Mouse (Mus musculus) limb, embryonic 12.5 days (tissue): ENCODE results near the gene Mst1r. TPM values are rescaled to one million over a fixed set of nuclear protein-coding genes. Genes with fewer than 3 reads are reported as not detected.

Experiments
- ATAC-seq: fragments of 200-750 bp; cut with Nextera tagmentation; 2 replicates; pipeline ENCODE4 v1.8.0; 2017; ENCODE audit warnings: low read depth, moderate TSS enrichment; ENCODE audit not compliant: insufficient number of reproducible peaks, insufficient read depth, low FRiP score, low TSS enrichment
- H3K27ac ChIP-seq: fragments of 300-500 bp; sonication (generic); 2 replicates; pipeline ENCODE4 v1.5.1; 2016; ENCODE audit warnings: mild to moderate bottlenecking, moderate library complexity
- H3K27me3 ChIP-seq: fragments of 300-500 bp; sonication (generic); 2 replicates; pipeline ENCODE4 v1.6.1; 2016; ENCODE audit warnings: mild to moderate bottlenecking, moderate library complexity
- H3K36me3 ChIP-seq: fragments of 300-500 bp; sonication (generic); 2 replicates; pipeline ENCODE4 v1.6.1; 2016; ENCODE audit warnings: mild to moderate bottlenecking, moderate library complexity
- H3K4me1 ChIP-seq: fragments of 300-500 bp; sonication (generic); replicated peaks from 2 replicates; pipeline ENCODE4 v1.6.1; 2016
- H3K4me2 ChIP-seq: fragments of 300-500 bp; sonication (generic); 2 replicates; pipeline ENCODE4 v1.6.1; 2016; ENCODE audit warnings: mild to moderate bottlenecking, moderate library complexity
- H3K4me3 ChIP-seq: fragments of 300-500 bp; sonication (generic); replicated peaks from 2 replicates; pipeline ENCODE4 v1.5.1; 2016; ENCODE audit warnings: mild to moderate bottlenecking
- H3K9ac ChIP-seq: fragments of 300-500 bp; sonication (generic); replicated peaks from 2 replicates; pipeline ENCODE4 v1.6.1; 2016; ENCODE audit warnings: mild to moderate bottlenecking, moderate library complexity
- H3K9me3 ChIP-seq: fragments of 300-500 bp; sonication (generic); 2 replicates; pipeline ENCODE4 v1.6.1; 2016; ENCODE audit warnings: mild to moderate bottlenecking, moderate library complexity
- WGBS: fragments of 180-500 bp; shearing (Covaris S2); methylation state at CpG from one replicate; pipeline ENCODE4 v1.1.7; 2016; 5-methylcytosine and 5-hydroxymethylcytosine counted together
- polyA plus RNA-seq: library from polyadenylated mRNA; unstranded; fragments of >200 nt; fragmentation: Nextera tagmentation; extraction: Ambion mirVana; gene quantifications from 2 replicates; pipeline ENCODE4 v1.2.1, GENCODE M21; 2016

Gene Mst1r
- 2.5 and 3.1 TPM in 2 replicates for polyA plus RNA-seq

- peak within 1 kb of the TSS; percentile 42 for H3K4me3 ChIP-seq
Observed at GRCm38 (mm10) chr9:107906252-107906966, at the start of gene Mst1r. Gene Mst1r, plus strand, starts transcription at chr9:107906873.

GRCm38 (mm10) chr9:107858343-107858742 is 48.3 kb upstream of the Mst1r start:
- H3K4me1 ChIP-seq: no peaks in the 10 kb centered on the region
- H3K9me3 ChIP-seq: no peaks in the 10 kb centered on the region
- H3K36me3 ChIP-seq: peaks cover 51% of the 10 kb centered on the region
- H3K9ac ChIP-seq: no peak overlapping the region
- WGBS: 98% methylated on average over 3 of the region's 3 CpGs
- no peak overlapping the region for H3K4me2 ChIP-seq
- ATAC-seq: no peak
- no peak overlapping the region for H3K4me3 ChIP-seq
- H3K27ac ChIP-seq: no peak overlapping the region
- H3K27me3 ChIP-seq: no peaks in the 10 kb centered on the region

More at GRCm38 (mm10) chr9:107906252-107906966, at the start of gene Mst1r:
- peak; percentile 65 for ATAC-seq
- H3K27ac ChIP-seq: peak within 1 kb of the TSS; percentile 66; the same call in 1 of the 2 replicates
- H3K9ac ChIP-seq: peak within 1 kb of the TSS; percentile 57
- no peaks in the 10 kb centered on the region; the same call in 1 of the 2 replicates for H3K36me3 ChIP-seq
- WGBS: 17% methylated on average over 19 of the region's 19 CpGs
- H3K27me3 ChIP-seq: peaks cover 26% of the 10 kb centered on the region
- peaks cover 44% of the 10 kb centered on the region for H3K4me1 ChIP-seq
- H3K9me3 ChIP-seq: no peaks in the 10 kb centered on the region
- H3K4me2 ChIP-seq: peak within 1 kb of the TSS; percentile 77

DNA sequence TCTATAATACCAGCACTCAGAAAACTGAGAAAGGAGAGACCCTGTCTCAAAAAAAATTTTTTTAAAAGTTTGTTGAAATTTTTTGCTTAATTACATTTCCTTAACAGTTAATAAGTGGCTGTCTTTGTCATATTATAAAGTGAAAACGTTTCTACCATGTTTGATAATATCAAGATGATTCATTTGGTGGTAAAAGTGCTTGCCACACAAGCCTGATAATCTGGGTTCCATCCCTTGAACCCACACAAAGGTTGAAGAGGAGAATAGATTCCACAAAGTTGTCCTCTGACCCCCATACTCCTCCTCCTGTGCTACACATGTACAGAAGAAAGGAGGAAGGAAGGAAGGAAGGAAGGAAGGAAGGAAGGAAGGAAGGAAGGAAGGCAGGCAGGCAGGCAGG is 42.2 kb upstream of the Mst1r start:
- 82% methylated on average over 1 of the region's 1 CpGs for WGBS
- peaks cover 35% of the 10 kb centered on the region for H3K36me3 ChIP-seq

GRCm38 (mm10) chr9:107866081-107866480 is 40.6 kb upstream of the Mst1r start:
- Histone ChIP-seq H3K27ac (no peak overlapping the region), H3K4me2 (no peak overlapping the region), H3K4me3 (no peak overlapping the region), H3K27me3 (no peaks in the 10 kb centered on the region), H3K9me3 (no peaks in the 10 kb centered on the region), H3K36me3 (peaks cover 39% of the 10 kb centered on the region), H3K4me1 (peaks cover under 1% of the 10 kb centered on the region), H3K9ac (no peak overlapping the region)
- WGBS: 98% methylated on average over 2 of the region's 2 CpGs
- no peak for ATAC-seq

More for the DNA sequence above, 42.2 kb upstream of the Mst1r start:
- Histone ChIP-seq H3K9ac (no peak overlapping the region), H3K4me1 (no peaks in the 10 kb centered on the region), H3K27me3 (no peaks in the 10 kb centered on the region), H3K27ac (no peak overlapping the region), H3K9me3 (no peaks in the 10 kb centered on the region), H3K4me2 (no peak overlapping the region), H3K4me3 (no peak overlapping the region)
- ATAC-seq: no peak

DNA sequence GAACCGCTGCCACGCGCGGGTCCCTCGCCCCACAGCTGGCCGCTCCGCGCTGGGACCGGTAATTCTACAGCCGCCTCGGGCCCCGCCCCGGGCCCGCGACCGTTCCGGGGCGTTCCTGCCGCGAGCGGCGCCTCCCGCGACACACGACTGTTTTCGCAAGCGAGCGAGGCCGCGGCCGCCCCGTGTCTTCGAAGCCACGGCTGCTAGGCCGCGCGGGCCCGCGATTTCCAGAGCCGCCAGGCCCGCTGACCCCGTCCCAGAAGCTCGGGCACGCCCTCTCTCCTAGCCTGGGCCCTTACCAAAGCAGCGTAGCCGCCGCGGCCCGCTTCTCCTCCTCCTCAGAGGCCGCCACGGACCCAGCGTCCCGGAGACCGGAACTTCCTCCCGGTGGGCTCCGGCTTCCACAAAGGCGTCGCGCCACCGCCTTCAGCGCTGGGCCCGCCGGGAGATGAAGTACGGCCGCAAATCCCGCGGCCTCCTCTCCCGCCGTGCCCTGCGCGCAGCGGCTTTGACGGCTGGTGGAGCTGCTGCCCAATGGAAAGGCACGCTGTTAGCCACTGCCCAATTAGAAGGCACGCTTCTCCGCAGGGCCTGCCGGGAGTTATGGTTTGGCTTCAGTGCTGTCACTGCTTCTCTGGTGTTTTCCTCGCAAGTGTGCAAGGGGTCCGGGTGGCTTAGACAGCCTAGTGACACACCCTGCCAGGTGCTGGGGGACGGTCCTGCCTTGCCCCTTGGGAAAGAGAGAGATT is 34.1 kb upstream of the Mst1r start:
- H3K4me3 ChIP-seq: peak overlapping the region; percentile 84
- no peaks in the 10 kb centered on the region for H3K27me3 ChIP-seq
- peak overlapping the region; percentile 78 for H3K4me2 ChIP-seq
- H3K9me3 ChIP-seq: no peaks in the 10 kb centered on the region
- peak overlapping the region; percentile 97 for H3K27ac ChIP-seq
- WGBS: under 1% methylated on average over 80 of the region's 80 CpGs
- peak; percentile 99 for ATAC-seq
- peak overlapping the region; percentile 94 for H3K9ac ChIP-seq
- H3K4me1 ChIP-seq: peaks cover 13% of the 10 kb centered on the region
- peaks cover 15% of the 10 kb centered on the region; the same call in 1 of the 2 replicates for H3K36me3 ChIP-seq

GRCm38 (mm10) chr9:107873137-107873536 is 33.5 kb upstream of the Mst1r start, which contains the start of gene Rbm6:
Gene Rbm6, minus strand, starts transcription at chr9:107873237.
- Histone ChIP-seq H3K9ac (peak within 1 kb of the TSS; percentile 94), H3K27me3 (no peaks in the 10 kb centered on the region), H3K36me3 (peaks cover 12% of the 10 kb centered on the region; the same call in 1 of the 2 replicates), H3K4me2 (peak within 1 kb of the TSS; percentile 78), H3K4me1 (peaks cover 13% of the 10 kb centered on the region), H3K9me3 (no peaks in the 10 kb centered on the region), H3K27ac (peak within 1 kb of the TSS; percentile 97), H3K4me3 (peak within 1 kb of the TSS; percentile 84)
- 9% methylated on average over 14 of the region's 14 CpGs for WGBS
- no peak for ATAC-seq

DNA sequence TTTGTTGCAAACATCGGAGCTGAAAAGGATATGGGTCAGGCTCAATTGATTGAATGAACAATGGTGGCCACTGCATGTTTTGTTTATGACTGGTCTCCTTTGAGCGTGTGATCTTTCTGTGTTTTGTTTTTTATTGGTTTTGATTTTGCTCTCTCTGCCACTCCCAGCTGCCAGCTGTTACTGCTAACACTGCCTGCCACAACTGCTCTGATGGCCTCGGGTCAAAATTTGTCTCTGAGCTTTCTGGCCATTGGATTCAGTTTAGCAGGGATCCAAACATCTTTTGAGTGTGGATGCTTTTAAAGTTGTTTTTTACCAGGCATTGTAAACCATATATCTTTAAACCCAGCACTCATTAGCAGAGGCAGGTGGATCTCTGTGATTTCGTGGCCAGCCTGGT is 26.3 kb upstream of the Mst1r start:
- Histone ChIP-seq H3K36me3 (no peaks in the 10 kb centered on the region), H3K4me3 (no peak overlapping the region), H3K4me2 (no peak overlapping the region), H3K27me3 (peaks cover 5% of the 10 kb centered on the region; the same call in 1 of the 2 replicates), H3K27ac (no peak overlapping the region), H3K9me3 (no peaks in the 10 kb centered on the region), H3K4me1 (no peaks in the 10 kb centered on the region), H3K9ac (no peak overlapping the region)
- ATAC-seq: no peak
- 63% methylated on average over 4 of the region's 4 CpGs for WGBS

- under 1% methylated on average over 28 of the region's 28 CpGs for WGBS
- peak; percentile 96 for ATAC-seq
- Histone ChIP-seq H3K4me1 (peaks cover 8% of the 10 kb centered on the region), H3K27ac (peak within 1 kb of the TSS; percentile 47), H3K4me2 (peak within 1 kb of the TSS; percentile 85), H3K4me3 (peak within 1 kb of the TSS; percentile 79), H3K9me3 (no peaks in the 10 kb centered on the region), H3K36me3 (no peaks in the 10 kb centered on the region), H3K27me3 (peaks cover 12% of the 10 kb centered on the region), H3K9ac (peak within 1 kb of the TSS; percentile 76)
Observed at GRCm38 (mm10) chr9:107887804-107888266, 18.8 kb upstream of the Mst1r start, which contains the start of gene Mon1a. Gene Mon1a, plus strand, starts transcription at chr9:107888151.

DNA sequence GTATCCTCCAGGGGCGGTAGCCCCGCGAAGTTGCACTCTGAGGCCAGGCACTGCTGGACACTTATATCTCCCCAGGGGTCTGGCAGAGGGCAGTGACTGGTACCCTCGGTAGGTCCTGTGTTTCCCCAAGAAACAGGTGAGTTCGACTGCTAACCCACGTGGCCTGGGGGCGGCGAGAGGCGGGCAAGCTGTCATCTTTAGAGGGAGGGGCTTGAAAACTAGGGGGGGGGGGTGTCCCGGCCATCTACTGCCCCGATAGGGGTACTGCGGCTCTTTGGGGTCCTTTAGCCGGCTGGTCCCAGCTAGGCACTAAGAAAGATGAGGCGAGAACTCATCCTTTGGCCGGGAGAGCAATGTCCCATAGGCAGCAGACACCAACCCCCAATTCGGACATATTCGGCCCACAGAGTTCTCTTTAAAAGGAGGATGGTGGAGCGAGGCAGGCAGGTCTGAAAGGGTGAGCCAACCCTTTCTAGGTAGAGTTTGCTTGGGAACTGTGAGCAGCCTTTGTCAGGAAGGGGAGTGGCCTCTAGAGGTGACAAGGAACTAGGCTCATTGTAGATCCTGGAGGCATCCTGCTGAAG is 18.3 kb upstream of the Mst1r start:
- H3K36me3 ChIP-seq: no peaks in the 10 kb centered on the region
- peaks cover 8% of the 10 kb centered on the region for H3K4me1 ChIP-seq
- H3K9me3 ChIP-seq: no peaks in the 10 kb centered on the region
- peak overlapping the region; percentile 85 for H3K4me2 ChIP-seq
- peak overlapping the region; percentile 76 for H3K9ac ChIP-seq
- under 1% methylated on average over 18 of the region's 18 CpGs for WGBS
- H3K27ac ChIP-seq: peak overlapping the region; percentile 47
- peak; percentile 83 for ATAC-seq
- peak overlapping the region; percentile 79 for H3K4me3 ChIP-seq
- H3K27me3 ChIP-seq: peaks cover 12% of the 10 kb centered on the region

- Histone ChIP-seq H3K4me1 (peaks cover 8% of the 10 kb centered on the region), H3K27me3 (peaks cover 7% of the 10 kb centered on the region), H3K9me3 (no peaks in the 10 kb centered on the region), H3K27ac (no peak overlapping the region), H3K4me3 (no peak overlapping the region), H3K9ac (no peak overlapping the region), H3K36me3 (no peaks in the 10 kb centered on the region), H3K4me2 (no peak overlapping the region)
- 89% methylated on average over 6 of the region's 6 CpGs for WGBS
- ATAC-seq: no peak
Observed at GRCm38 (mm10) chr9:107890260-107890659, 16.4 kb upstream of the Mst1r start.

- Histone ChIP-seq H3K9ac (no peak overlapping the region), H3K4me3 (no peak overlapping the region), H3K4me1 (peaks cover 8% of the 10 kb centered on the region), H3K27me3 (peaks cover 6% of the 10 kb centered on the region), H3K4me2 (no peak overlapping the region), H3K36me3 (no peaks in the 10 kb centered on the region), H3K27ac (no peak overlapping the region), H3K9me3 (no peaks in the 10 kb centered on the region)
- 97% methylated on average over 1 of the region's 1 CpGs for WGBS
- ATAC-seq: no peak
Observed at GRCm38 (mm10) chr9:107891023-107891422, 15.7 kb upstream of the Mst1r start.
